Mouse (Mus musculus) G1E (cell line): ENCODE results near the gene Lrrc46. TPM values are rescaled to one million over a fixed set of nuclear protein-coding genes. Genes with fewer than 3 reads are reported as not detected.

Source experiments
- ATAC-seq: 2 replicates; pipeline ENCODE4 v1.8.0; 2016; ENCODE audit warnings: mild to moderate bottlenecking; ENCODE audit not compliant: insufficient number of reproducible peaks, poor library complexity, low FRiP score, severe bottlenecking; ENCODE audit errors: extremely low read depth
- DNase-seq: peaks from one replicate; pipeline ENCODE4 v3.0.0; 2012; ENCODE audit warnings: low spot score
- H3K27me3 ChIP-seq: 2 replicates; pipeline ENCODE4 v1.6.1; 2012; ENCODE audit warnings: mild to moderate bottlenecking, low read length, inconsistent platforms; ENCODE audit not compliant: insufficient read depth
- H3K36me3 ChIP-seq: replicated peaks from 2 replicates; pipeline ENCODE3; 2012; ENCODE audit warnings: mild to moderate bottlenecking, inconsistent platforms
- H3K4me1 ChIP-seq: 2 replicates; pipeline ENCODE4 v1.6.1; 2012; ENCODE audit warnings: low read depth, low read length, inconsistent platforms, mixed read lengths; ENCODE audit not compliant: insufficient read depth
- H3K4me3 ChIP-seq: 2 replicates; pipeline ENCODE4 v1.5.1; 2012; ENCODE audit warnings: low read depth, mild to moderate bottlenecking, inconsistent platforms, low read length, moderate library complexity, mixed read lengths
- H3K9me3 ChIP-seq: replicated peaks from 2 replicates; pipeline ENCODE4 v1.6.1; 2012; ENCODE audit warnings: inconsistent platforms
- CTCF ChIP-seq: IDR thresholded peaks from 2 replicates; pipeline ENCODE4 v1.5.1; 2012; ENCODE audit warnings: low read depth, low read length, inconsistent platforms, mixed read lengths
- GATA1 ChIP-seq: IDR thresholded peaks from 2 replicates; pipeline ENCODE4 v1.6.1; 2012; ENCODE audit warnings: borderline replicate concordance, low read length, inconsistent platforms, mixed read lengths
- GATA2 ChIP-seq: IDR thresholded peaks from 2 replicates; pipeline ENCODE4 v1.6.1; 2012; ENCODE audit warnings: low read depth, low read length, inconsistent platforms, borderline replicate concordance
- POLR2AphosphoS5 ChIP-seq: IDR thresholded peaks from 2 replicates; pipeline ENCODE4 v1.6.1; 2012; ENCODE audit warnings: low read depth, low read length, inconsistent platforms; ENCODE audit not compliant: insufficient replicate concordance
- TAL1 ChIP-seq: conservative IDR thresholded peaks from 2 replicates; pipeline ENCODE4 v1.6.1; 2012; ENCODE audit warnings: low read depth, low read length, inconsistent platforms, mixed read lengths
- polyA plus RNA-seq: library from polyadenylated mRNA; stranded (reverse); fragments of >175 nt; gene quantifications from 2 replicates; pipeline ENCODE4 v1.2.3, GENCODE M21; 2012
- total RNA-seq, 2 experiments: library from RNA; stranded (forward) in 1 of 2; stranded (reverse) in 1 of 2; fragments of 200-1000 nt in 1 of 2; fragments of >200 nt in 1 of 2; fragmentation: Nextera tagmentation in 1 of 2; gene quantifications; 2 replicates each; pipeline ENCODE4 v1.2.3; 2014 to 2017

The Lrrc46 gene
- total and polyA plus RNA-seq, 3 experiments: 0.20 to 0.60 (median 0.44) TPM

DNA sequence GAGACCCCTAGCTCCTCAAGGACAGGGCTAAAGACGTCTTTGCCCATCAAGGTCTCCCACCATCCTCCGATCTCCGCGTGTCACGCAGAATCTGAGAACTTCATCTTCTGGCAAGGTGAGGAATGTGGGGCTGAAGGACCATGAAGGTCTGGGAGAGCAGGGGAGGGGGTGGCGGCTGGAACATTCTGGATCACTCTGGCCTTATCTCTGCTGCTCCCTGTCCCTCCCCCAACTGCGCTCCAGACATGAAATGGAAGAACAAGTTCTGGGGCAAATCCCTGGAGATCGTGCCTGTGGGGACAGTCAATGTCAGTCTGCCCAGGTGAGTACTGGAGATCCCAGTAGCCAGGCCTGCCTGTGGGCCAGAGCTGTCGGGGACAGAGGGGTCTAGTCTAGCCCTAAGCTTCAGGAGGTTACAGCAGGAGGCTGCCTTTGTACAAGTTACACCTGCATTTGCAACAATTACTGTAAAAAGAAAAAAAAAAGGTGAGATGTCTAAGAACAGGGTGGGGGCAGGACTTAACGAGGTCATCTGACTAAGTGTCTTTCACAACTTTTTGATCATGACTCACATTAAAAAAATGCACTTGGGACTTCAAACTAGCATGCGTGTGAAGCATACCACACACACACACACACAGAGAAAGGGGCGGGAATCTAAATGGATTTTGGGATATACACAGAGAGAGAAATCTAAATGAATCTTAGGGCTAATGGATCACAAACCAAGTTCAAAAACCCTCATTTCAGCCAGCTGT is 24.5 kb upstream of the Lrrc46 start:
- no peak for TF ChIP-seq POLR2AphosphoS5
- TF ChIP-seq TAL1: no peak
- no peak for ATAC-seq
- H3K36me3 ChIP-seq: peaks cover 84% of the 10 kb centered on the region

DNA sequence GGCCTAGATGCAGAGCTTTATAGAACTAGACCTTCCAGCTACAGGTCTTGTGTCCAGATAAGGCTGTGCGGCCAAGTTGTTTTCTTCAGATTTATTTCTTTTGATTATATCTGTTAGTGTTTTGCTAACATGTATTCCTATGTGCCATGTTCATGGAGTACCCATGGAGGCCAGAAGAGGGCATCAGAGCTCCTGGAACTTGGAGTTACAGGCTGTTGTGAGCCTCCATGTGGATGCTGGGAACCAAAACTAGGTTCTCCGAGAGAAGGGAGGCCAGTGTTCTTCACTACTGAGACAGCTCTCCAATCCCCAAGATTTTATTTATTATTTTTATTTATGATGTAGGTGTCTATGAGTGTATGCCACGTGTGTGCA is 22.7 kb upstream of the Lrrc46 start:
- Histone ChIP-seq H3K4me1 (no peaks in the 10 kb centered on the region), H3K4me3 (no peak overlapping the region), H3K27me3 (no peaks in the 10 kb centered on the region), H3K9me3 (no peaks in the 10 kb centered on the region), H3K36me3 (peaks cover 96% of the 10 kb centered on the region)
- DNase-seq (no peak), ATAC-seq (no peak)
- no peak for TF ChIP-seq GATA1
- no peak for TF ChIP-seq CTCF
- TF ChIP-seq GATA2: no peak
- no peak for TF ChIP-seq POLR2AphosphoS5
- no peak for TF ChIP-seq TAL1

More for the DNA sequence above, 24.5 kb upstream of the Lrrc46 start:
- no peak for DNase-seq
- H3K4me3 ChIP-seq: no peak overlapping the region
- H3K4me1 ChIP-seq: no peaks in the 10 kb centered on the region
- no peaks in the 10 kb centered on the region for H3K9me3 ChIP-seq
- no peaks in the 10 kb centered on the region for H3K27me3 ChIP-seq

DNA sequence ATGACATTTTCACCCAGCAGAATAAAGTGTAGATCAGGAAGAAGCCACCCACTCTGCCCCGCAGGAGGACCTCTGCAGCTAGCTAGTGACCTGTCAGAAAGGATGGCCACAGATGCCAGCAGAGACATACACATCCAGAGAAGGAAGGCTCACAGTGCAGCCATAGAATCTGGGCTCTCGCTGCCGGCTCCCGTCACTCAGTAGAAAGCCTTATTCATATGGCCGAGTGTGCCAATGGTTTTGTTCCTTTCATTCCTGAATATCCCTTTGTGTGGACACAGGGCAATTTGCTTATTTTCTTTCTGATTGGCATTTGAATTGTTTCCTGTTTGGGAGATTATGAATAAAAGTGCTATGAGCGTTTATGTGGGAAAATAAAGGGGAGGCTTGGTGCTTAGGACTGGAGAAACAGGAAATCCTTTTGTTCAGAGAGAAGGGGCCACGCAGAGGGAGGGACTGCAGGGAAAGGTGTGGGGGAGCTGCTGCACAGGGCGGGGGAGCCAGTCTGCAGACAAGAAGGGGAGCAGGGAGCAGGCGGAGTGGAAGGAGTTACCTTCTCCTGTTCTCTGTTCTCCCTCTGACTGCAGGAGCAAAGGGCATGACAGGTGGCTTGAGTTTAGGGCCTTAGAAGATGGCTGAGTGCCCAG is 22.2 kb upstream of the Lrrc46 start:
- no peak for TF ChIP-seq GATA1
- TF ChIP-seq POLR2AphosphoS5: no peak
- TF ChIP-seq CTCF: no peak
- no peak for TF ChIP-seq GATA2
- no peak for TF ChIP-seq TAL1
- Histone ChIP-seq H3K4me1 (0 out of 2 replicates have a peak, but pooled peaks cover under 1% of the 10 kb centered on the region), H3K4me3 (no peak overlapping the region), H3K9me3 (no peaks in the 10 kb centered on the region), H3K27me3 (no peaks in the 10 kb centered on the region), H3K36me3 (peaks cover 96% of the 10 kb centered on the region)
- ATAC-seq: no peak
- DNase-seq: no peak

DNA sequence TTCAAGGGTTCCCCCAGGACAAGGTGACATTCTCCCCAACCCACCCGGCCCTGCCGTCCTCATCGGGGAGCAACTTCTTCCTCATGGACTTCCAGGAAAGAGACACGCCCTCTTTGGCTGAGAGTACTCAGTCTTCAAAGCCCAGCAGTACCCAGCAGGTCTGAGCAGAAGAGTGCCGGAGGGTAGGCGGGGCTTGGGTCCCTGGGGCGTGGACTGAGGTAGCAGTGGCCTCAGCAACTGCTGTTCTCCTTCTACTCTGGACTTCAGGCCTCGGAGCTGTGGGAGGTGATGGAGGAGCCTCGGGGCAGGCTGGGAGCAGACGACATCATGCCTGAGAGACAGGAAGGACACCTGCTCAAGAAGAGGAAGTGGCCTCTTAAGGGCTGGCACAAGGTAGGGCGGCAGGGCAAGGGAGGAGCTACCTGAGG is 11.0 kb upstream of the Lrrc46 start:
- no peaks in the 10 kb centered on the region for H3K27me3 ChIP-seq
- H3K4me3 ChIP-seq: peak overlapping the region; percentile 89
- peak; percentile 45 for ATAC-seq
- TF ChIP-seq TAL1 (no peak), GATA2 (no peak), CTCF (no peak), GATA1 (no peak), POLR2AphosphoS5 (no peak)
- H3K4me1 ChIP-seq: peaks cover 36% of the 10 kb centered on the region
- no peaks in the 10 kb centered on the region for H3K9me3 ChIP-seq
- DNase-seq: peak; percentile 79
- H3K36me3 ChIP-seq: peaks cover 74% of the 10 kb centered on the region

DNA sequence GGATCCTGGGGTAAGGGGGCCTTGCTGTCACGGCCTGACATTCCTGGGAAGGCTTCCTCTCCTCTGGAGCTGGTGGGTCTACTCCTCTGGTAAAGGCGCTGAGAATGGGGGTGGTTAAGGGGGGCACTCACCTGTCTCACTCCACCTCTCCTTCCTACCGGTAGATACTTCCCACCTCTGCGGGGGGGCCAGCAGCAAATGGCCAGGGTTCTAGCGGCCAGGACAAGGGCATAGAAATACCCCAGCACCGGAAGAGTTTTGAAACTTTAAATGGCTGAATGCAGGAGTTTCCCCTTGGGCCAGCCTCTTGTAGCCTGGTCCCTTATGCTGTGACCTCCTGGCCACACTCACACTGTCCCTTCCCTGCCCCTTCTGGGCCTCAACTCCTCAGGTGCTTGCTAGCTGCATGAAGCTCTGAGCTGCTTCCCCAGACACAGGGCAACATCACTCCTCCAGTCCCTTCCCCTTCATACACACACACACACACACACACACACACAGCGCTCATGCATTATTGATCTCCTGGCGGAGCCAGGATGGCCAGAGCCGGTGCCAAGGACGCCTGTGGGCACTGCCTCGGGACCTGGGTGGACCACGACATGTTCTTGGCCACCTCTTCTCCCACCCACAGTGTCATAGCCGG is 9.9 kb upstream of the Lrrc46 start:
- Histone ChIP-seq H3K27me3 (no peaks in the 10 kb centered on the region), H3K36me3 (peaks cover 74% of the 10 kb centered on the region), H3K4me1 (peaks cover 41% of the 10 kb centered on the region), H3K9me3 (no peaks in the 10 kb centered on the region), H3K4me3 (peak overlapping the region; percentile 89)
- ATAC-seq: no peak
- TF ChIP-seq CTCF (no peak), GATA2 (no peak), TAL1 (no peak), POLR2AphosphoS5 (no peak), GATA1 (no peak)
- peak; percentile 50 for DNase-seq

DNA sequence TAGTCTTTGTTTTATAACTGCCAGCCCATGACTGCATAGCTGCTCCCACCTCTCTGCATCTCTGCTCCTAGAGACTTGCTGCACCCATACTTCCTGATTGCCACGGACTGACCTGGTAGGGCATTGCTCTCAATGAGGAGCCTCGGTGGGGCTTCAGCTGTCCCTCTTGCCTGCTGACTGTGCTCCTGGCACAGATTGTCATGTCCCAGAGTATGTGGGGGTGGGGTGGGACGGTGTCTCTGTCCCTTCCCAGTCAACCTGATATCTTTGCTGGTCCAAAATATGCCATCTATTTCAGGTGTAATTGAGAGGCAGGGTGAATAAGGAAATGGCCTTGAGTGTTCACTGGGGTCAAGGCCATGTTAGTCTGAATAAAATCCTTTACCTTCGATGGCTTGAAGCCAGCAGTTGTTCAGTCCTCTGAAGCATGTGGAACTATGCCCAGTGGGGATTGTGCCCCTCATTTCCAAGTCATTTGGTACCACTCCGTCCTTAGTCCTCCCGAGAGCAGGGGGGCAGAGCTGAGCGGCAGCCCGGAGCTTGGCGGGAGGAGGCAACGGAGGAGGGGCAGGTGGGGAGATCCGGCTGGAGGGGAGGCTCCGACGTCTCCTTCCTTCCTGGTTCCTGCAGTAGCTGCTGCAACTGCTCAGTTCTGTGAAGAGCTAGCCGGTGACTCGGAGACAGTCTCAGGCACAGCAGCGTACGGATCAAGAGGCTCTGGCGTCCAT is 9.2 kb upstream of the Lrrc46 start, which contains the start of gene Osbpl7:
Gene Osbpl7 (plus strand): TSS at position 413 of the 728 bp plus-strand sequence.
- Histone ChIP-seq H3K4me1 (peaks cover 41% of the 10 kb centered on the region), H3K4me3 (peak within 1 kb of the TSS; percentile 89), H3K27me3 (no peaks in the 10 kb centered on the region), H3K36me3 (peaks cover 74% of the 10 kb centered on the region), H3K9me3 (no peaks in the 10 kb centered on the region)
- DNase-seq: peak; percentile 88
- peak; percentile 71 for ATAC-seq
- TF ChIP-seq POLR2AphosphoS5 (no peak), TAL1 (no peak), CTCF (no peak), GATA1 (no peak), GATA2 (no peak)
